Mouse (Mus musculus) embryonic facial prominence, embryonic 15.5 days (tissue): ENCODE data around the gene Nup210. TPM values are rescaled to one million over a fixed set of nuclear protein-coding genes. Genes with fewer than 3 reads are reported as not detected.

Source experiments
- ATAC-seq: fragments of 200-750 bp; cut with Nextera tagmentation; 2 replicates; pipeline ENCODE4 v1.8.0; 2017; ENCODE audit warnings: low read depth, moderate TSS enrichment; ENCODE audit not compliant: insufficient number of reproducible peaks, low FRiP score, low TSS enrichment
- H3K27ac ChIP-seq: fragments of 300-500 bp; sonication (generic); replicated peaks from 2 replicates; pipeline ENCODE4 v1.5.1; 2015; ENCODE audit warnings: mild to moderate bottlenecking, inconsistent platforms
- H3K27me3 ChIP-seq: fragments of 300-500 bp; sonication (generic); 2 replicates; pipeline ENCODE4 v1.6.1; 2015; ENCODE audit warnings: inconsistent platforms
- H3K36me3 ChIP-seq: fragments of 300-500 bp; sonication (generic); 2 replicates; pipeline ENCODE4 v1.6.1; 2015; ENCODE audit warnings: mild to moderate bottlenecking, inconsistent platforms
- H3K4me1 ChIP-seq: fragments of 300-500 bp; sonication (generic); 2 replicates; pipeline ENCODE4 v1.6.1; 2015; ENCODE audit warnings: inconsistent platforms
- H3K4me2 ChIP-seq: fragments of 300-500 bp; sonication (generic); replicated peaks from 2 replicates; pipeline ENCODE4 v1.6.1; 2015; ENCODE audit warnings: mild to moderate bottlenecking, inconsistent platforms
- H3K4me3 ChIP-seq: fragments of 300-500 bp; sonication (generic); replicated peaks from 2 replicates; pipeline ENCODE4 v1.5.1; 2015; ENCODE audit warnings: mild to moderate bottlenecking, inconsistent platforms
- H3K9ac ChIP-seq: fragments of 300-500 bp; sonication (generic); 2 replicates; pipeline ENCODE4 v1.6.1; 2015; ENCODE audit warnings: inconsistent platforms
- H3K9me3 ChIP-seq: fragments of 300-500 bp; sonication (generic); replicated peaks from 2 replicates; pipeline ENCODE4 v1.6.1; 2016; ENCODE audit warnings: inconsistent platforms
- WGBS: fragments of 180-500 bp; shearing (Covaris S2); methylation state at CpG from one replicate; pipeline ENCODE4 v1.1.7; 2015; 5-methylcytosine and 5-hydroxymethylcytosine counted together
- polyA plus RNA-seq: library from polyadenylated mRNA; unstranded; fragments of >200 nt; fragmentation: Nextera tagmentation; extraction: Ambion mirVana; gene quantifications from 2 replicates; pipeline ENCODE4 v1.2.1, GENCODE M21; 2015

Gene Nup210
- polyA plus RNA-seq, 1 experiment from 2014 or later = 9.2 TPM

DNA sequence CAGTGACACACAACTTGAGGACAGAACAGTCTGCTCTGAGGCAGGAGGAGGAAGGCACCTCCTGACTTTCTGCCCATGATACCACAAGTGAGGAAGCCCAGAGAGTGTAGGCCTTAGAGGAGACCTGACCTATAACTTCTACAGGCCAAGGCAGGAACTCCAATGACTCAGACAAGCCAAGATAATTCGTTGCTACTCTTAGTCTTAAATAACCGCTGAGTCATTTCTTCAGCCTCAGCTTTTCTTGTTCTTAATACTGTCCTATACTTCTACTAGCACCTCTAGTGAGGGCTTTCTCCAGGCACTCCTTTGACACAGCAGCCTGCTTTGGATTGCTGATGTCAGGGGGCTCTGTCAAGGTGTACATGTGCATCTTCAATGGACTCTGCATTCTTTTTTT lies 55.3 kb downstream of the Nup210 start:
- no peak for ATAC-seq
- Histone ChIP-seq H3K9ac (no peak overlapping the region), H3K4me3 (no peak overlapping the region), H3K9me3 (no peaks in the 10 kb centered on the region), H3K4me1 (peaks cover 18% of the 10 kb centered on the region; the same call in 1 of the 2 replicates), H3K27ac (no peak overlapping the region), H3K36me3 (no peaks in the 10 kb centered on the region), H3K27me3 (no peaks in the 10 kb centered on the region), H3K4me2 (no peak overlapping the region)
- 86% methylated on average over 2 of the region's 2 CpGs for WGBS

- 0 out of 2 replicates have a peak, but pooled peaks have one; percentile 31 for ATAC-seq
- no peak overlapping the region for H3K9ac ChIP-seq
- H3K4me2 ChIP-seq = no peak overlapping the region
- no peaks in the 10 kb centered on the region for H3K36me3 ChIP-seq
- H3K4me1 ChIP-seq = peaks cover 18% of the 10 kb centered on the region; the same call in 1 of the 2 replicates
- H3K27ac ChIP-seq = no peak overlapping the region
- no peaks in the 10 kb centered on the region for H3K9me3 ChIP-seq
- 46% methylated on average over 2 of the region's 2 CpGs for WGBS
- H3K27me3 ChIP-seq = no peaks in the 10 kb centered on the region
- no peak overlapping the region for H3K4me3 ChIP-seq
These were observed 56.9 kb downstream of the Nup210 start for GRCm38 (mm10) chr6:91059711-91060110.

DNA sequence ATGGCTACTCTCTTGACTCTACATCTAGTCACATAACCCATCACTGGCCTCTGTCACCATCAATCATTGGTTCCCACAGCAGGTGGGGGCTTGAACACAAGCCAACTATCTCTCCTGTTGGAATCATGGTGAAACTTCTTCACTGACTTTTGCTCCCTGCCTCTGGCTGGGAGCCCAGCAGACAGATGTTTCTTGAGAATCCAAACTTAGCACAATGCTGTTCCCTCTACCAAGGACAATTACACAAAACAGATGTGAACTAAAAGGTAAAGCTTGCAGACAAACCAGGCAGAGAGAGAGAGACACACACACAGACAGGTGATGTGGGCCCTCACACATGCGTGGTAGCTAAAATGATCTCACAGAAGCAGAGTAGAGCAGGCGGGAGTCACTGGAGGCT lies 58.6 kb downstream of the Nup210 start:
- H3K4me3 ChIP-seq = no peak overlapping the region
- ATAC-seq = no peak
- no peak overlapping the region for H3K9ac ChIP-seq
- no peaks in the 10 kb centered on the region for H3K9me3 ChIP-seq
- H3K4me1 ChIP-seq = peaks cover 18% of the 10 kb centered on the region; the same call in 1 of the 2 replicates
- no peak overlapping the region for H3K27ac ChIP-seq
- WGBS = 62% methylated on average over 2 of the region's 2 CpGs
- H3K27me3 ChIP-seq = no peaks in the 10 kb centered on the region
- H3K4me2 ChIP-seq = no peak overlapping the region
- H3K36me3 ChIP-seq = no peaks in the 10 kb centered on the region

GRCm38 (mm10) chr6:91056348-91056747 lies 60.3 kb downstream of the Nup210 start:
- no peaks in the 10 kb centered on the region for H3K9me3 ChIP-seq
- H3K9ac ChIP-seq = no peak overlapping the region
- H3K4me1 ChIP-seq = peaks cover 18% of the 10 kb centered on the region; the same call in 1 of the 2 replicates
- no peak for ATAC-seq
- no peaks in the 10 kb centered on the region for H3K36me3 ChIP-seq
- H3K27me3 ChIP-seq = no peaks in the 10 kb centered on the region
- H3K4me2 ChIP-seq = no peak overlapping the region
- no peak overlapping the region for H3K27ac ChIP-seq
- no peak overlapping the region for H3K4me3 ChIP-seq

GRCm38 (mm10) chr6:91052572-91052971 lies 64.1 kb downstream of the Nup210 start:
- no peak overlapping the region for H3K27ac ChIP-seq
- no peaks in the 10 kb centered on the region for H3K27me3 ChIP-seq
- H3K4me1 ChIP-seq = peaks cover 5% of the 10 kb centered on the region; the same call in 1 of the 2 replicates
- no peak overlapping the region for H3K9ac ChIP-seq
- H3K4me2 ChIP-seq = no peak overlapping the region
- 88% methylated on average over 4 of the region's 4 CpGs for WGBS
- H3K4me3 ChIP-seq = no peak overlapping the region
- H3K9me3 ChIP-seq = no peaks in the 10 kb centered on the region
- ATAC-seq = no peak
- H3K36me3 ChIP-seq = no peaks in the 10 kb centered on the region

DNA sequence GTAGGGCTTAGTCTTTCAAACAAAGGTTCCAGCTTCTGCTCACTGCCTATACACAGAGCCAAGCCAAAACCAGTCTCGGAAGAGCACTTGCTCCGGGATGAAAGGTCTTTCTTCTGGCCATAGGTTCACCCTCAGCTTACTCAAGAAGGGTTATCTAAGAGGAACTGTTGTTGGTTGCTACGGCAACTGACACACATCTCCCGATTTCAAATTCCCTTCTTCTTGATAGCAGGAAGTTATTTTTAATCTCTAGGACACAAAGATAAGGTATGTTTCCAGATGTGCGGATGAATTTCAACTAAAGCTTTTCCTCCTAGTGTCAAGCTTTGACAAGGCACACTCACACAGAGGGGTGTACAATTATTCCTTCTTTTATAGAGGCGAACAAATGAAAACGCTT lies 68.6 kb downstream of the Nup210 start:
- H3K4me2 ChIP-seq = no peak overlapping the region
- H3K9ac ChIP-seq = no peak overlapping the region
- no peaks in the 10 kb centered on the region for H3K27me3 ChIP-seq
- H3K27ac ChIP-seq = no peak overlapping the region
- no peaks in the 10 kb centered on the region for H3K36me3 ChIP-seq
- peaks cover 9% of the 10 kb centered on the region for H3K4me1 ChIP-seq
- WGBS = 80% methylated on average over 7 of the region's 7 CpGs
- no peaks in the 10 kb centered on the region for H3K9me3 ChIP-seq
- no peak for ATAC-seq
- H3K4me3 ChIP-seq = no peak overlapping the region

DNA sequence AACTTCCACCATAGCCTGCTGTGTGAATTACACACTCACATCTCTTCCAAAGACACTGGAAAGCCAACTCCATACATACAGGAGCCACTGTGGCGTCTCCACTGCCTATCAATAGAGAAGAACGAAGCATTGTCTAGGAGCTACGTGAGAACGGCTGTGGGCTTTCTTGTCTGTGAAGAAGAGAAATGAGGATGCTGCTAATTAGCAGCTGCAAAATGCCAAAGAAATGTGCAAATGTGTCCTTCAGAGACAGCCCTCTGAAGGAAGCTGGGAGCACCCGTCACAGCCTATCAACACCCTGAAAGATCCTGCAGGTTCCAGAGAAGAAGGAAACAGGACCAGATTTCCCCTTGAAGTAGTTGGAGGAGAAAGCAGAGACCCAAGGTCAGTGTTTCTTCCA lies 69.2 kb downstream of the Nup210 start:
- Histone ChIP-seq H3K27ac (no peak overlapping the region), H3K4me3 (no peak overlapping the region), H3K4me2 (no peak overlapping the region), H3K4me1 (peaks cover 9% of the 10 kb centered on the region), H3K36me3 (no peaks in the 10 kb centered on the region), H3K9me3 (no peaks in the 10 kb centered on the region), H3K9ac (no peak overlapping the region), H3K27me3 (no peaks in the 10 kb centered on the region)
- ATAC-seq = no peak
- WGBS = 68% methylated on average over 5 of the region's 5 CpGs

- Histone ChIP-seq H3K4me1 (peaks cover 21% of the 10 kb centered on the region), H3K9ac (no peak overlapping the region), H3K4me2 (no peak overlapping the region), H3K27me3 (no peaks in the 10 kb centered on the region), H3K9me3 (no peaks in the 10 kb centered on the region), H3K4me3 (no peak overlapping the region), H3K27ac (no peak overlapping the region; the same call in 1 of the 2 replicates), H3K36me3 (no peaks in the 10 kb centered on the region)
- 72% methylated on average over 5 of the region's 5 CpGs for WGBS
- ATAC-seq = no peak
These were observed 70.4 kb downstream of the Nup210 start for GRCm38 (mm10) chr6:91046184-91046583.

DNA sequence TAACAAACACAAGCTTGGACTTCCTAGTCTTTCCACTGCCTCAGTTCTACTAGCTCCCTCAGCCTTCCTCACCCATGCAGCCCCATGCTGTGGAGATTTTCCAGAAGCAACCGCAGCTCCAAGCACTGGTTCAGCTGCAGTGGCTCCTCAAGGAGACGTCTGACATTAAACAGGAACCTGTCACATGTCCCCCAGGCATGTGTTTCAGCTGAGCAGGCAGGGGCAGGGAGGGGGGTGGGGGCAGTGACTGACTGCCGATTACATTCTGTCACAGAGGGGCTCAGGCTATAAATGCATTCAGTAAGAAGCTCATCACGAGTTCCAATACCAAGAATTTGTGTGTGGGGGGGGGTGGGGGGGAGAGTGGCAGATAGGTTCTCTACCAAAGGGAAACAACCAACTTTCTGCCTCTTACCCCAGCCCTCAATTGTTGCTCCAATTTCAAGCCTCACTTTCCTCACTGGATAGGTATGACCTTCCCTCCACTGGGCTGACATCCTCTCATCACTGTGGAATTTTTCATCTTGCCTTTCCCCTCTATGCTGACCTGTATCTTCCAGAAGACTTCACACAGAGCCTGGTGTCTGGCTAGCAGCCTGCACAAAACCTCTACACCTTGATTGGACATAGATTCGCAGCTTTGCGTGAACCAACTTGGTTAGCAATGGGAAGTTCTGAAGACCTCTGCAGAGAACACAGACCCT lies 71.8 kb downstream of the Nup210 start:
- Histone ChIP-seq H3K9ac (no peak overlapping the region), H3K4me1 (peaks cover 25% of the 10 kb centered on the region), H3K36me3 (no peaks in the 10 kb centered on the region), H3K27ac (no peak overlapping the region; the same call in 1 of the 2 replicates), H3K4me2 (no peak overlapping the region), H3K4me3 (no peak overlapping the region), H3K27me3 (no peaks in the 10 kb centered on the region), H3K9me3 (no peaks in the 10 kb centered on the region)
- 40% methylated on average over 6 of the region's 6 CpGs for WGBS
- ATAC-seq = no peak

GRCm38 (mm10) chr6:91041287-91041686 lies 75.3 kb downstream of the Nup210 start:
- Histone ChIP-seq H3K9ac (no peak overlapping the region), H3K4me2 (no peak overlapping the region), H3K27ac (no peak overlapping the region), H3K36me3 (no peaks in the 10 kb centered on the region), H3K27me3 (no peaks in the 10 kb centered on the region), H3K4me1 (peaks cover 25% of the 10 kb centered on the region), H3K4me3 (no peak overlapping the region), H3K9me3 (no peaks in the 10 kb centered on the region)
- 35% methylated on average over 5 of the region's 5 CpGs for WGBS
- no peak for ATAC-seq

DNA sequence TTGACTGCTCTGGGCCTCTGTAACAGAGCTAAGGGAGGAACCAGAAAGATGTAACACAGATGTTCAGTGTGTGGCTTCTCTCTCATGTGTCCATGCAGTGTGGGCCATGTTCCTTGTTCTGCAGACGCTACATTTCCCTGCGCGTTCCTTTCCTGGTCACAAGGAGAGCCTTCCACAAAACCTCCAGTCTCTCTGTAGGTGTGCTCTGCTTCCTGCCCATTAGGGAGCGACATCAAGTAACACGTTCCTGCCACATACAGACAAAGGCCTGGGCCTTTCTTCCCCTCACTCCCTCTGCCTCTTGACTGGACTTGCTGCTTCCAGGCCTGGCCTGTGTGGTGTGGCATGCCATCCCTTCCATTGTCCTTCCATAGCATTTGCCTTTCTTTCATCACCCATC lies 88.4 kb downstream of the Nup210 start:
- Histone ChIP-seq H3K27ac (no peak overlapping the region), H3K27me3 (no peaks in the 10 kb centered on the region), H3K9me3 (no peaks in the 10 kb centered on the region), H3K4me2 (no peak overlapping the region), H3K4me1 (no peaks in the 10 kb centered on the region), H3K9ac (no peak overlapping the region), H3K4me3 (no peak overlapping the region), H3K36me3 (no peaks in the 10 kb centered on the region)
- no peak for ATAC-seq
- WGBS = 76% methylated on average over 5 of the region's 5 CpGs

DNA sequence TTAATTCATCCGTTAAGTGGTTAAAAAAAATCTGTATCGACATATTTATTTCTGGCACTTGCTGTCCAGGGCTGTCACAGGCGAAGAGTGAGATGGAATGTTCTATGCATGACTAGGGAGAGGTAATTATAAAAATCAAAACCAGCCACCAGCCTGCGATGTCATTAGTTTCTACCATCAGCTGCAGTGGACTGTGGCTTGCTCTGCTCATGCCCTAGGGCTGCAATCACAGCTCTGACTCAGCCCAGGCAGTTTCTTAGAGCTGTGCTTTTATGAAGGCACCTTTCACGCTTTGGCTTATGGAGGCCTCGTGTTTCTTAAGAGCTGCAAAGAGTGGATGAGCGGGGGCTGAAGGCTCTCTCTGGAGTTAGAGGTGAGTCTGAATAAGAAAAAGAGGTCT lies 95.8 kb downstream of the Nup210 start:
- no peaks in the 10 kb centered on the region for H3K9me3 ChIP-seq
- H3K27ac ChIP-seq = no peak overlapping the region
- no peak overlapping the region for H3K4me2 ChIP-seq
- no peaks in the 10 kb centered on the region for H3K27me3 ChIP-seq
- ATAC-seq = no peak
- no peaks in the 10 kb centered on the region for H3K36me3 ChIP-seq
- peaks cover 7% of the 10 kb centered on the region for H3K4me1 ChIP-seq
- WGBS = 26% methylated on average over 7 of the region's 7 CpGs
- H3K9ac ChIP-seq = no peak overlapping the region
- H3K4me3 ChIP-seq = no peak overlapping the region
